Mouse (Mus musculus) limb, embryonic 11.5 days (tissue): ENCODE data around the gene Map3k6. TPM values are rescaled to one million over a fixed set of nuclear protein-coding genes. Genes with fewer than 3 reads are reported as not detected.
A peak's percentile ranks its signal among the peaks of the same experiment; 100 is the strongest.

Experiments
- ATAC-seq: fragments of 200-750 bp; cut with Nextera tagmentation; 2 replicates; pipeline ENCODE4 v1.8.0; 2017; ENCODE audit warnings: low read depth; ENCODE audit not compliant: insufficient number of reproducible peaks, low FRiP score, low TSS enrichment
- DNase-seq: peaks from one replicate; pipeline ENCODE4 v3.0.0-alpha.2; 2015; ENCODE audit warnings: low spot score
- H3K27ac ChIP-seq: fragments of 300-500 bp; sonication (generic); replicated peaks from 2 replicates; pipeline ENCODE4 v1.5.1; 2014; ENCODE audit warnings: low read depth, mild to moderate bottlenecking, low read length
- H3K27me3 ChIP-seq: fragments of 300-500 bp; sonication (generic); 2 replicates; pipeline ENCODE4 v1.6.1; 2014; ENCODE audit warnings: mild to moderate bottlenecking, low read length, mixed read lengths; ENCODE audit not compliant: control insufficient read depth, insufficient read depth
- H3K36me3 ChIP-seq: fragments of 300-500 bp; sonication (generic); 2 replicates; pipeline ENCODE4 v1.6.1; 2014; ENCODE audit warnings: mild to moderate bottlenecking, low read length, moderate library complexity, mixed read lengths; ENCODE audit not compliant: control insufficient read depth, insufficient read depth
- H3K4me1 ChIP-seq: fragments of 300-500 bp; sonication (generic); 2 replicates; pipeline ENCODE4 v1.6.1; 2014; ENCODE audit warnings: low read length, mixed read lengths; ENCODE audit not compliant: control insufficient read depth, insufficient read depth
- H3K4me2 ChIP-seq: fragments of 300-500 bp; sonication (generic); 2 replicates; pipeline ENCODE4 v1.6.1; 2014; ENCODE audit warnings: low read depth, mild to moderate bottlenecking, moderate library complexity; ENCODE audit not compliant: severe bottlenecking
- H3K4me3 ChIP-seq: fragments of 300-500 bp; sonication (generic); 2 replicates; pipeline ENCODE4 v1.5.1; 2014; ENCODE audit warnings: low read depth, low read length
- H3K9ac ChIP-seq: fragments of 300-500 bp; sonication (generic); 2 replicates; pipeline ENCODE4 v1.6.1; 2014; ENCODE audit warnings: mild to moderate bottlenecking, low read length
- H3K9me3 ChIP-seq: fragments of 300-500 bp; sonication (generic); 2 replicates; pipeline ENCODE4 v1.6.1; 2016; ENCODE audit warnings: low read length; ENCODE audit not compliant: control insufficient read depth
- WGBS: fragments of 180-500 bp; shearing (Covaris S2); extraction: QIAGEN DNeasy Blood & Tissue Kit; methylation state at CpG from one replicate; pipeline ENCODE4 v1.1.7; 2014; 5-methylcytosine and 5-hydroxymethylcytosine counted together
- polyA plus RNA-seq: library from polyadenylated mRNA; unstranded; fragments of >200 nt; fragmentation: Nextera tagmentation; extraction: Ambion mirVana; gene quantifications from 2 replicates; pipeline ENCODE4 v1.2.1, GENCODE M21; 2014

Gene Map3k6
- polyA plus RNA-seq, 1 experiment from 2014 or later: 1.7 TPM

GRCm38 (mm10) chr4:133237911-133238310, 2.7 kb upstream of the Map3k6 start:
- H3K9ac ChIP-seq: no peak overlapping the region

GRCm38 (mm10) chr4:133240934-133241908, 603 bp downstream of the Map3k6 start:
- ATAC-seq: peak; percentile 90
- peak overlapping the region; percentile 45; the same call in 1 of the 2 replicates for H3K27ac ChIP-seq
- WGBS: under 1% methylated on average over 70 of the region's 78 CpGs
- H3K36me3 ChIP-seq: no peaks in the 10 kb centered on the region
- no peaks in the 10 kb centered on the region for H3K9me3 ChIP-seq
- H3K27me3 ChIP-seq: peaks cover 13% of the 10 kb centered on the region; the same call in 1 of the 2 replicates
- peak; percentile 96 for DNase-seq
- H3K4me3 ChIP-seq: peak overlapping the region; percentile 54
- peak overlapping the region; percentile 55 for H3K9ac ChIP-seq
- H3K4me1 ChIP-seq: peaks cover 9% of the 10 kb centered on the region
- H3K4me2 ChIP-seq: peak overlapping the region; percentile 95

More at GRCm38 (mm10) chr4:133237911-133238310, 2.7 kb upstream of the Map3k6 start:
- ATAC-seq (no peak), DNase-seq (no peak)
- Histone ChIP-seq H3K27me3 (peaks cover 13% of the 10 kb centered on the region; the same call in 1 of the 2 replicates), H3K27ac (no peak overlapping the region), H3K9me3 (no peaks in the 10 kb centered on the region), H3K4me1 (peaks cover 9% of the 10 kb centered on the region), H3K4me3 (no peak overlapping the region), H3K4me2 (no peak overlapping the region), H3K36me3 (no peaks in the 10 kb centered on the region)
- WGBS: 82% methylated on average over 4 of the region's 4 CpGs

GRCm38 (mm10) chr4:133241910-133242309, 1.3 kb downstream of the Map3k6 start:
- Histone ChIP-seq H3K27me3 (peaks cover 16% of the 10 kb centered on the region; the same call in 1 of the 2 replicates), H3K9ac (no peak overlapping the region), H3K27ac (no peak overlapping the region), H3K4me2 (peak overlapping the region; percentile 95; the same call in 1 of the 2 replicates), H3K36me3 (no peaks in the 10 kb centered on the region), H3K9me3 (no peaks in the 10 kb centered on the region), H3K4me1 (peaks cover 10% of the 10 kb centered on the region), H3K4me3 (peak overlapping the region; percentile 54)
- DNase-seq: no peak
- no peak for ATAC-seq
- 37% methylated on average over 11 of the region's 11 CpGs for WGBS

- no peaks in the 10 kb centered on the region for H3K9me3 ChIP-seq
- peaks cover 22% of the 10 kb centered on the region for H3K27me3 ChIP-seq
- no peak overlapping the region for H3K4me2 ChIP-seq
- no peak overlapping the region for H3K27ac ChIP-seq
- WGBS: 58% methylated on average over 9 of the region's 9 CpGs
- no peaks in the 10 kb centered on the region for H3K36me3 ChIP-seq
- H3K4me3 ChIP-seq: no peak overlapping the region
- H3K4me1 ChIP-seq: peaks cover 15% of the 10 kb centered on the region
- DNase-seq: no peak
- no peak for ATAC-seq
- H3K9ac ChIP-seq: no peak overlapping the region
Observed at GRCm38 (mm10) chr4:133242710-133243109, 2.1 kb downstream of the Map3k6 start.

- H3K27ac ChIP-seq: no peak overlapping the region
- 38% methylated on average over 13 of the region's 13 CpGs for WGBS
- ATAC-seq: no peak
- H3K4me2 ChIP-seq: no peak overlapping the region
- H3K36me3 ChIP-seq: no peaks in the 10 kb centered on the region
- DNase-seq: no peak
- peaks cover 15% of the 10 kb centered on the region for H3K4me1 ChIP-seq
- H3K27me3 ChIP-seq: peaks cover 26% of the 10 kb centered on the region
- no peak overlapping the region for H3K9ac ChIP-seq
- no peak overlapping the region for H3K4me3 ChIP-seq
- H3K9me3 ChIP-seq: no peaks in the 10 kb centered on the region
Observed at GRCm38 (mm10) chr4:133243538-133243937, 2.9 kb downstream of the Map3k6 start.

- Histone ChIP-seq H3K4me2 (no peak overlapping the region), H3K9me3 (no peaks in the 10 kb centered on the region), H3K36me3 (no peaks in the 10 kb centered on the region), H3K4me1 (peaks cover 15% of the 10 kb centered on the region), H3K27ac (no peak overlapping the region), H3K27me3 (peaks cover 27% of the 10 kb centered on the region), H3K4me3 (no peak overlapping the region), H3K9ac (no peak overlapping the region)
- 82% methylated on average over 1 of the region's 1 CpGs for WGBS
- DNase-seq: no peak
- no peak for ATAC-seq
Observed at GRCm38 (mm10) chr4:133244289-133244688, 3.7 kb downstream of the Map3k6 start.

- H3K4me3 ChIP-seq: no peak overlapping the region
- H3K4me1 ChIP-seq: peaks cover 8% of the 10 kb centered on the region
- H3K27ac ChIP-seq: no peak overlapping the region
- ATAC-seq (no peak), DNase-seq (no peak)
- no peak overlapping the region for H3K9ac ChIP-seq
- H3K27me3 ChIP-seq: peaks cover 45% of the 10 kb centered on the region
- 19% methylated on average over 15 of the region's 15 CpGs for WGBS
- H3K9me3 ChIP-seq: no peaks in the 10 kb centered on the region
- no peak overlapping the region for H3K4me2 ChIP-seq
- H3K36me3 ChIP-seq: no peaks in the 10 kb centered on the region; the same call in 1 of the 2 replicates
Observed at GRCm38 (mm10) chr4:133247072-133247471, 6.5 kb downstream of the Map3k6 start.

- H3K4me3 ChIP-seq: no peak overlapping the region
- ATAC-seq (no peak), DNase-seq (no peak)
- H3K27ac ChIP-seq: no peak overlapping the region
- peaks cover 47% of the 10 kb centered on the region for H3K27me3 ChIP-seq
- 74% methylated on average over 13 of the region's 13 CpGs for WGBS
- H3K9ac ChIP-seq: no peak overlapping the region
- no peaks in the 10 kb centered on the region for H3K9me3 ChIP-seq
- H3K4me1 ChIP-seq: peaks cover 8% of the 10 kb centered on the region
- no peak overlapping the region for H3K4me2 ChIP-seq
- no peaks in the 10 kb centered on the region; the same call in 1 of the 2 replicates for H3K36me3 ChIP-seq
Observed at GRCm38 (mm10) chr4:133247806-133248449, 7.3 kb downstream of the Map3k6 start.
